Comparison of ENCODE assay signal across 10 mouse cellular contexts in genomic region chr6:124746654-124747632, GRCm38 (mm10). TPM values are rescaled to one million over a fixed set of nuclear protein-coding genes. Genes with fewer than 3 reads are reported as not detected.
A peak's percentile ranks its signal among the peaks of the same experiment; 100 is the strongest.
DNase-seq lines count a peak whose midpoint lies in the region; ATAC-seq and TF ChIP-seq lines count a peak whose summit lies in the region.
"Had no signal": no experiment of that assay in that cellular context is flagged by ENCODE, and none has a peak within 500 bp of the region (broad histone marks: within the 10 kb centered on the region; RNA-seq: fewer than 3 reads in every experiment).

No protein-coding gene starts in this region.

- H3K27me3 ChIP-seq in embryonic facial prominence, embryonic 15.5 days, result no peaks in the 10 kb centered on the region
- no peaks in the 10 kb centered on the region for H3K27me3 ChIP-seq in intestine, postnatal 0 days (replicated peaks; ENCODE audit: control insufficient read depth, insufficient read depth, low read length)
- no peaks in the 10 kb centered on the region for H3K27me3 ChIP-seq in neural tube, embryonic 14.5 days (ENCODE audit: control insufficient read depth, insufficient read depth, low read length)

- H3K36me3 ChIP-seq in embryonic facial prominence, embryonic 15.5 days, result peaks cover 64% of the 10 kb centered on the region
- peaks cover 45% of the 10 kb centered on the region for H3K36me3 ChIP-seq in intestine, postnatal 0 days (ENCODE audit: control insufficient read depth, insufficient read depth)
- H3K36me3 ChIP-seq in neural tube, embryonic 14.5 days (ENCODE audit: control insufficient read depth, insufficient read depth, low read length), result peaks cover 46% of the 10 kb centered on the region

- H3K4me2 ChIP-seq in embryonic facial prominence, embryonic 15.5 days (replicated peaks), result peak overlapping the region; percentile 96
- peak overlapping the region; percentile 98; the same call in 1 of the 2 replicates for H3K4me2 ChIP-seq in intestine, postnatal 0 days (replicated peaks; ENCODE audit: low read depth)
- peak overlapping the region; percentile 68 for H3K4me2 ChIP-seq in neural tube, embryonic 14.5 days (ENCODE audit: low read depth, low read length)

- peak; percentile 24 for ATAC-seq in embryonic facial prominence, embryonic 15.5 days (ENCODE audit: insufficient number of reproducible peaks, low FRiP score, low TSS enrichment, low read depth)
- no peak for ATAC-seq in intestine, postnatal 0 days
- peak; percentile 1; the same call in 1 of the 2 replicates for ATAC-seq in neural tube, embryonic 14.5 days (ENCODE audit: low read depth)

- 0 out of 2 replicates have a peak overlapping the region, but pooled peaks have one; percentile 56 for H3K9ac ChIP-seq in embryonic facial prominence, embryonic 15.5 days
- no peak overlapping the region for H3K9ac ChIP-seq in intestine, postnatal 0 days (ENCODE audit: low read depth, low read length)
- H3K9ac ChIP-seq in neural tube, embryonic 14.5 days (replicated peaks; ENCODE audit: low read depth, low read length), result peak overlapping the region; percentile 70

- no peaks in the 10 kb centered on the region for H3K9me3 ChIP-seq in embryonic facial prominence, embryonic 15.5 days (replicated peaks)
- H3K9me3 ChIP-seq in intestine, postnatal 0 days (ENCODE audit: control insufficient read depth), result no peaks in the 10 kb centered on the region
- no peaks in the 10 kb centered on the region for H3K9me3 ChIP-seq in neural tube, embryonic 14.5 days (ENCODE audit: control insufficient read depth, low read length)

- H3K27ac ChIP-seq in left cerebral cortex, adult 2 months, result peak overlapping the region; percentile 28
- H3K27ac ChIP-seq in embryonic facial prominence, embryonic 15.5 days (replicated peaks), result peak overlapping the region; percentile 86; the same call in 1 of the 2 replicates
- H3K27ac ChIP-seq in intestine, postnatal 0 days (ENCODE audit: low read depth, low read length), result no peak overlapping the region
- H3K27ac ChIP-seq in neural tube, embryonic 14.5 days (ENCODE audit: low read depth, low read length), result peak overlapping the region; percentile 68

- intact Hi-C loops in left cerebral cortex, adult 2 months (cut with DNase I), result no loop called here
- intact Hi-C loops in left cerebral cortex, postnatal 25 days (cut with DNase I), result no loop called here
- intact Hi-C loops in left cerebral cortex, postnatal 14 days (cut with DNase I), result no loop called here

- no peak for TF ChIP-seq CTCF in left cerebral cortex, adult 2 months (IDR thresholded peaks at IDR 0.05)
- TF ChIP-seq CTCF in intestine, postnatal 0 days (IDR thresholded peaks at IDR 0.05; ENCODE audit: low read depth), result no peak

- peaks cover 29% of the 10 kb centered on the region for H3K4me1 ChIP-seq in embryonic facial prominence, embryonic 15.5 days
- H3K4me1 ChIP-seq in intestine, postnatal 0 days (replicated peaks; ENCODE audit: control insufficient read depth, insufficient read depth, low read length), result 0 out of 2 replicates have a peak, but pooled peaks cover 4% of the 10 kb centered on the region
- H3K4me1 ChIP-seq in neural tube, embryonic 14.5 days (ENCODE audit: control insufficient read depth, insufficient read depth, low read length), result peaks cover 8% of the 10 kb centered on the region

- DNase-seq in left cerebral cortex, adult 2 months (ENCODE audit: extremely low spot score in 1 of 2, low spot score in 2 of 2), result peak in 1 of 2 experiments; percentile 18
- no peak for DNase-seq in left cerebral cortex, postnatal 25 days (ENCODE audit: low spot score in 2 of 2)
- no peak for DNase-seq in right cerebral cortex, adult 18-20 months
- no peak for DNase-seq in c-Kit-positive CD71-positive TER-119-positive erythroid progenitor cells, embryonic 14.5 days (ENCODE audit: low spot score)
- no peak for DNase-seq in left cerebral cortex, postnatal 14 days (ENCODE audit: low spot score in 2 of 2)
- DNase-seq: lung, postnatal 4 days; thymus, postnatal 25 days had no signal

- 82% methylated on average over 7 of the region's 7 CpGs for WGBS in embryonic facial prominence, embryonic 15.5 days
- WGBS in intestine, postnatal 0 days, result 87% methylated on average over 7 of the region's 7 CpGs
- WGBS in neural tube, embryonic 14.5 days, result 88% methylated on average over 7 of the region's 7 CpGs

- no peak overlapping the region for H3K4me3 ChIP-seq in left cerebral cortex, adult 2 months
- peak overlapping the region; percentile 51 for H3K4me3 ChIP-seq in embryonic facial prominence, embryonic 15.5 days (replicated peaks)
- peak overlapping the region; percentile 55; the same call in 1 of the 2 replicates for H3K4me3 ChIP-seq in intestine, postnatal 0 days (ENCODE audit: low read depth, low read length)
- H3K4me3 ChIP-seq in neural tube, embryonic 14.5 days (ENCODE audit: low read depth, low read length), result peak overlapping the region; percentile 37; the same call in 1 of the 2 replicates

RNA-seq across cellular contexts. Expression of gene Grcc10, which starts 5.8 kb away (rescaled TPM):
- total RNA-seq in left cerebral cortex, adult 2 months (2021), result 100 to 1,000 TPM; 298 to 309 TPM
- total RNA-seq in left cerebral cortex, postnatal 25 days (2021), result 100 to 1,000 TPM; 315 to 349 TPM
- 416 TPM in 2 replicates for polyA plus RNA-seq in embryonic facial prominence, embryonic 15.5 days (2015; fragmentation: Nextera tagmentation; extraction: Ambion mirVana)
- 238 and 259 TPM in 2 replicates for polyA plus RNA-seq in intestine, postnatal 0 days (2015; fragmentation: Nextera tagmentation; extraction: Ambion mirVana)
- polyA plus RNA-seq in neural tube, embryonic 14.5 days (2014; fragmentation: Nextera tagmentation; extraction: Ambion mirVana), result 634 and 689 TPM in 2 replicates
- total RNA-seq in left cerebral cortex, postnatal 14 days (2021), result 100 to 1,000 TPM; 294 to 301 TPM

RNA-seq across cellular contexts. Expression of gene Ptpn6, which starts 8.4 kb away (rescaled TPM):
- total RNA-seq in left cerebral cortex, adult 2 months (2021), result 1 to 10 TPM; 3.3 to 4.0 TPM
- total RNA-seq in left cerebral cortex, postnatal 25 days (2021), result 1 to 10 TPM; 3.1 to 4.5 TPM
- polyA plus RNA-seq in embryonic facial prominence, embryonic 15.5 days (2015; fragmentation: Nextera tagmentation; extraction: Ambion mirVana), result 19.9 and 20.2 TPM in 2 replicates
- 17.4 TPM in 2 replicates for polyA plus RNA-seq in intestine, postnatal 0 days (2015; fragmentation: Nextera tagmentation; extraction: Ambion mirVana)
- polyA plus RNA-seq in neural tube, embryonic 14.5 days (2014; fragmentation: Nextera tagmentation; extraction: Ambion mirVana), result 2.6 and 4.4 TPM in 2 replicates
- 1 to 10 TPM; 3.6 to 4.0 TPM for total RNA-seq in left cerebral cortex, postnatal 14 days (2021)

RNA-seq across cellular contexts. Expression of gene Gm45234, which starts 8.9 kb away (rescaled TPM):
- not detected for total RNA-seq in left cerebral cortex, adult 2 months (2021)
- total RNA-seq in left cerebral cortex, postnatal 25 days (2021), result not detected
- polyA plus RNA-seq in embryonic facial prominence, embryonic 15.5 days (2015; fragmentation: Nextera tagmentation; extraction: Ambion mirVana), result not detected in 2 replicates
- polyA plus RNA-seq in intestine, postnatal 0 days (2015; fragmentation: Nextera tagmentation; extraction: Ambion mirVana), result not detected in 2 replicates
- polyA plus RNA-seq in neural tube, embryonic 14.5 days (2014; fragmentation: Nextera tagmentation; extraction: Ambion mirVana), result not detected in 2 replicates
- total RNA-seq in left cerebral cortex, postnatal 14 days (2021), result not detected

RNA-seq across cellular contexts. Expression of gene Atn1, which starts 9.4 kb away (rescaled TPM):
- 100 to 1,000 TPM; 170 to 181 TPM for total RNA-seq in left cerebral cortex, adult 2 months (2021)
- total RNA-seq in left cerebral cortex, postnatal 25 days (2021), result 100 to 1,000 TPM; 154 to 162 TPM
- polyA plus RNA-seq in embryonic facial prominence, embryonic 15.5 days (2015; fragmentation: Nextera tagmentation; extraction: Ambion mirVana), result 20.1 and 21.0 TPM in 2 replicates
- 7.6 and 8.4 TPM in 2 replicates for polyA plus RNA-seq in intestine, postnatal 0 days (2015; fragmentation: Nextera tagmentation; extraction: Ambion mirVana)
- polyA plus RNA-seq in neural tube, embryonic 14.5 days (2014; fragmentation: Nextera tagmentation; extraction: Ambion mirVana), result 21.5 and 27.5 TPM in 2 replicates
- 100 to 1,000 TPM; 147 to 166 TPM for total RNA-seq in left cerebral cortex, postnatal 14 days (2021)

RNA-seq across cellular contexts. Expression of gene Eno2, which starts 22.5 kb away (rescaled TPM):
- 1,000 to 10,000 TPM; 1,064 to 1,067 TPM for total RNA-seq in left cerebral cortex, adult 2 months (2021)
- total RNA-seq in left cerebral cortex, postnatal 25 days (2021), result 1,000 to 10,000 TPM in 1 of 2 experiments, 100 to 1,000 TPM in 1; 999 to 1,002 TPM
- polyA plus RNA-seq in embryonic facial prominence, embryonic 15.5 days (2015; fragmentation: Nextera tagmentation; extraction: Ambion mirVana), result 11.8 and 12.7 TPM in 2 replicates
- 3.5 and 4.6 TPM in 2 replicates for polyA plus RNA-seq in intestine, postnatal 0 days (2015; fragmentation: Nextera tagmentation; extraction: Ambion mirVana)
- polyA plus RNA-seq in neural tube, embryonic 14.5 days (2014; fragmentation: Nextera tagmentation; extraction: Ambion mirVana), result 154 and 205 TPM in 2 replicates
- 100 to 1,000 TPM; 719 to 758 TPM for total RNA-seq in left cerebral cortex, postnatal 14 days (2021)
